Mouse (Mus musculus) liver, embryonic 14.5 days (tissue): ENCODE data around the gene Prex1. TPM values are rescaled to one million over a fixed set of nuclear protein-coding genes. Genes with fewer than 3 reads are reported as not detected.
A peak's percentile ranks its signal among the peaks of the same experiment; 100 is the strongest.

Source experiments
- ATAC-seq: fragments of 200-750 bp; cut with Nextera tagmentation; 2 replicates; pipeline ENCODE4 v1.8.0; 2017; ENCODE audit warnings: moderate number of reproducible peaks, mild to moderate bottlenecking, moderate library complexity; ENCODE audit not compliant: insufficient read depth
- DNase-seq, 3 experiments: peaks; one replicate each; pipeline ENCODE4 v3.0.0-alpha.2; 2012 to 2013; ENCODE audit warnings: low read depth in 3 of 3, low spot score in 3 of 3
- H3K27ac ChIP-seq: fragments of 300-500 bp; sonication (generic); 2 replicates; pipeline ENCODE4 v1.5.1; 2014; ENCODE audit warnings: moderate library complexity, mild to moderate bottlenecking, control low read depth, inconsistent platforms
- H3K27me3 ChIP-seq: fragments of 300-500 bp; sonication (generic); 2 replicates; pipeline ENCODE4 v1.6.1; 2014; ENCODE audit warnings: mild to moderate bottlenecking, low read length, moderate library complexity; ENCODE audit not compliant: control insufficient read depth, insufficient read depth
- H3K36me3 ChIP-seq: fragments of 300-500 bp; sonication (generic); replicated peaks from 2 replicates; pipeline ENCODE4 v1.6.1; 2014; ENCODE audit warnings: low read depth; ENCODE audit not compliant: control insufficient read depth, insufficient read depth
- H3K4me1 ChIP-seq, 2 experiments: fragments of 200-500 bp in 1 of 2; fragments of 300-500 bp in 1 of 2; sonication (generic) in 1 of 2; replicated peaks; 2 replicates each; pipeline ENCODE4 v1.6.1; 2012 to 2014; ENCODE audit warnings: antibody characterized with exemption in 1 of 2, inconsistent platforms in 1 of 2, low read length in 1 of 2; ENCODE audit not compliant: control insufficient read depth in 2 of 2, insufficient read depth in 2 of 2
- H3K4me2 ChIP-seq: fragments of 300-500 bp; sonication (generic); 2 replicates; pipeline ENCODE4 v1.6.1; 2014; ENCODE audit warnings: low read depth, mild to moderate bottlenecking, control low read depth, moderate library complexity
- H3K4me3 ChIP-seq, 2 experiments: fragments of 200-500 bp in 1 of 2; fragments of 300-500 bp in 1 of 2; sonication (generic) in 1 of 2; 2 replicates each; pipeline ENCODE4 v1.5.1; 2012 to 2014; ENCODE audit warnings: low read depth in 2 of 2, low read length in 2 of 2, mild to moderate bottlenecking in 2 of 2, control low read depth in 1 of 2, inconsistent platforms in 1 of 2, moderate library complexity in 1 of 2; ENCODE audit not compliant: insufficient read depth in 1 of 2
- H3K9ac ChIP-seq: fragments of 300-500 bp; sonication (generic); replicated peaks from 2 replicates; pipeline ENCODE4 v1.6.1; 2014; ENCODE audit warnings: mild to moderate bottlenecking, control low read depth, moderate library complexity
- H3K9me3 ChIP-seq: fragments of 300-500 bp; sonication (generic); 2 replicates; pipeline ENCODE4 v1.6.1; 2016; ENCODE audit warnings: low read length, mixed read lengths; ENCODE audit not compliant: control insufficient read depth
- CTCF ChIP-seq: IDR thresholded peaks from 2 replicates; pipeline ENCODE4 v1.5.1; 2016; ENCODE audit warnings: antibody characterized with exemption, low read depth, control low read depth
- EP300 ChIP-seq: IDR thresholded peaks from 2 replicates; pipeline ENCODE4 v1.6.1; 2016; ENCODE audit warnings: antibody characterized with exemption, low read depth
- WGBS: fragments of 180-500 bp; shearing (Covaris S2); extraction: QIAGEN DNeasy Blood & Tissue Kit; methylation state at CpG from one replicate; pipeline ENCODE4 v1.1.7; 2014; ENCODE audit not compliant: insufficient replicate concordance; 5-methylcytosine and 5-hydroxymethylcytosine counted together
- polyA plus RNA-seq, 2 experiments: library from polyadenylated mRNA; depleted of rRNA in 1 of 2; stranded (reverse) in 1 of 2; unstranded in 1 of 2; fragments of >200 nt; fragmentation: Nextera tagmentation in 1 of 2; extraction: Ambion mirVana in 1 of 2; gene quantifications; 2 replicates each; pipeline versions ENCODE4 v1.2.1 to v1.2.3; 2012 to 2014

Gene Prex1
- polyA plus RNA-seq, 2 experiments = 9.2 to 10.0 TPM

GRCm38 (mm10) chr2:166606481-166607245 is 107.0 kb downstream of the Prex1 start:
- DNase-seq (no peak), ATAC-seq (no peak)
- Histone ChIP-seq H3K4me1 (no peaks in the 10 kb centered on the region), H3K4me3 (no peak overlapping the region), H3K27me3 (no peaks in the 10 kb centered on the region), H3K4me2 (no peak overlapping the region), H3K9me3 (no peaks in the 10 kb centered on the region), H3K9ac (no peak overlapping the region), H3K36me3 (no peaks in the 10 kb centered on the region), H3K27ac (no peak overlapping the region)
- WGBS = 66% methylated on average over 17 of the region's 17 CpGs
- TF ChIP-seq EP300 (no peak), CTCF (no peak)

GRCm38 (mm10) chr2:166606053-166606452 is 107.6 kb downstream of the Prex1 start:
- H3K4me2 ChIP-seq = no peak overlapping the region

GRCm38 (mm10) chr2:166605164-166605831 is 108.3 kb downstream of the Prex1 start:
- TF ChIP-seq EP300 (no peak), CTCF (peak; percentile 30)
- no peaks in the 10 kb centered on the region for H3K27me3 ChIP-seq
- DNase-seq (no peak), ATAC-seq (no peak)
- no peak overlapping the region for H3K9ac ChIP-seq
- H3K4me1 ChIP-seq = no peaks in the 10 kb centered on the region
- no peaks in the 10 kb centered on the region for H3K36me3 ChIP-seq
- H3K27ac ChIP-seq = no peak overlapping the region
- H3K4me2 ChIP-seq = no peak overlapping the region
- WGBS = 67% methylated on average over 12 of the region's 12 CpGs
- H3K9me3 ChIP-seq = no peaks in the 10 kb centered on the region
- no peak overlapping the region for H3K4me3 ChIP-seq

More at GRCm38 (mm10) chr2:166606053-166606452, 107.6 kb downstream of the Prex1 start:
- Histone ChIP-seq H3K36me3 (no peaks in the 10 kb centered on the region), H3K27me3 (no peaks in the 10 kb centered on the region), H3K9ac (no peak overlapping the region), H3K4me1 (no peaks in the 10 kb centered on the region), H3K4me3 (no peak overlapping the region), H3K9me3 (no peaks in the 10 kb centered on the region), H3K27ac (no peak overlapping the region)
- TF ChIP-seq CTCF = peak; percentile 39
- no peak for TF ChIP-seq EP300
- 55% methylated on average over 6 of the region's 6 CpGs for WGBS
- DNase-seq (no peak), ATAC-seq (no peak)

GRCm38 (mm10) chr2:166602948-166603347 is 110.7 kb downstream of the Prex1 start:
- no peak for DNase-seq
- Histone ChIP-seq H3K27ac (no peak overlapping the region), H3K4me2 (no peak overlapping the region), H3K36me3 (no peaks in the 10 kb centered on the region), H3K4me1 (no peaks in the 10 kb centered on the region), H3K27me3 (no peaks in the 10 kb centered on the region), H3K4me3 (no peak overlapping the region), H3K9ac (no peak overlapping the region), H3K9me3 (no peaks in the 10 kb centered on the region)
- no peak for ATAC-seq
- WGBS = 77% methylated on average over 3 of the region's 3 CpGs
- TF ChIP-seq EP300 (no peak), CTCF (no peak)

GRCm38 (mm10) chr2:166601420-166601819 is 112.2 kb downstream of the Prex1 start:
- Histone ChIP-seq H3K4me1 (no peaks in the 10 kb centered on the region), H3K27ac (no peak overlapping the region), H3K4me2 (no peak overlapping the region), H3K27me3 (no peaks in the 10 kb centered on the region), H3K9me3 (no peaks in the 10 kb centered on the region), H3K9ac (no peak overlapping the region), H3K4me3 (no peak overlapping the region), H3K36me3 (no peaks in the 10 kb centered on the region)
- 82% methylated on average over 18 of the region's 18 CpGs for WGBS
- no peak for ATAC-seq
- DNase-seq = no peak
- no peak for TF ChIP-seq CTCF
